Mouse (Mus musculus) T-cell, adult 66 days (primary cell): ENCODE results near the gene Zfp119a. TPM values are rescaled to one million over a fixed set of nuclear protein-coding genes. Genes with fewer than 3 reads are reported as not detected.

Source experiments
- total RNA-seq, 2 experiments: library from RNA; stranded (reverse); gene quantifications; 3 replicates in 1 of 2; 4 replicates in 1 of 2; pipeline ENCODE4 v1.2.4; 2023

Zfp119a gene
- 10 to 100 TPM; 11.9 to 12.2 TPM for total RNA-seq

DNA sequence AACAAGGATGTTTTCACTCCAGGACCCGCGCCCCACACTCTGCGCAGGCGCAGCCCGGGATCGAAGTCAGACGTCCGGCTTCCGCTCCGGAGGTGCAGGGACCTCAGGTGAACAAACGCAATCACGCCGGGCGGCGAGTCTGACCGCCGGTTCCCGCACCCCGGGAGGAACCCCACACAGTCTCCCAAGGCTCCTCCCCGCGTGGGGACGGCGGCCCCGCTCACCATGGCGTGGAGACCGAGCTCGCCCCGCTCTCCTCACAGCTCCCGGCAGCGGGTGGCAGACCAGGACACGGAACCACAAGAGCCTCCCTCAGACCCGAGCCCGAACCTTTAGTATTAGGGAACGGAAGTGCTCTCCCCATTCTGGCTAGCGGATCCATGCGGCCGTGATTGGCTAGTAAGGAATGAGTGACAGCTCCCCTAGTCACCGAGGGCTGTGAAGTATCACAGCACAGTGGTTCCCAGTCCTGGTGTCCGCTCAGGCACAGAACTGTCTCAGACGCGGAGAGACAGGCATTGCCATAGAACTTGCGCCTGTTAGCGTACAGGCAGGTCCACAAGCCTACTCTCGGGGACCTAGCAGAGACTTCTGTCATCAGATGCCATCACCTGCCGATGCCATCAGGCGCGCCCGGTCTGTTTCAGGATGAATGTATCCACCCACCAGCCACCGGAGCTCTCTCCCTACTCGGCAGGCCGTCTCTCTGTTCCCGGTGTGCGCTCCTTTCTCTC lies at the start of gene Zfp119a:
TSS of gene Zfp119a (minus strand) at position 295 of the 734 bp plus-strand sequence.

Other genes starting within 250 kb of the Zfp119a start
- gene Pot1b, start 166.3 kb downstream of the Zfp119a start, total RNA-seq = 10 to 100 TPM; 40.3 to 41.0 TPM
- 1 to 10 TPM; 1.0 to 1.3 TPM for gene Adgre4, start 128.9 kb downstream of the Zfp119a start, total RNA-seq
- 10 to 100 TPM; 21.4 to 32.0 TPM for gene Zfp959, start 13.2 kb upstream of the Zfp119a start, total RNA-seq
- gene Zfp119b, start 70.6 kb upstream of the Zfp119a start, total RNA-seq = 1 to 10 TPM; 3.5 to 4.7 TPM
- 1 to 10 TPM; 1.0 to 1.3 TPM for gene Ebi3, start 73.7 kb upstream of the Zfp119a start, total RNA-seq
- 10 to 100 TPM; 51.6 to 63.7 TPM for gene Yju2, start 80.2 kb upstream of the Zfp119a start, total RNA-seq
- 1 to 10 TPM; 6.4 to 7.9 TPM for gene Shd, start 91.5 kb upstream of the Zfp119a start, total RNA-seq
- not detected for gene Fsd1, start 107.6 kb upstream of the Zfp119a start, total RNA-seq
- gene Stap2, start 126.7 kb upstream of the Zfp119a start, total RNA-seq = 1 to 10 TPM in 1 of 2 experiments, under 1 TPM in 1; 0.84 to 2.4 TPM
- gene Mpnd, start 126.8 kb upstream of the Zfp119a start, total RNA-seq = 10 to 100 TPM; 66.1 to 69.1 TPM
- gene Sh3gl1, start 157.7 kb upstream of the Zfp119a start, total RNA-seq = 100 to 1,000 TPM; 125 to 126 TPM
- 1 to 10 TPM; 3.4 to 5.1 TPM for gene Chaf1a, start 161.5 kb upstream of the Zfp119a start, total RNA-seq
- 10 to 100 TPM; 66.9 to 74.8 TPM for gene Ubxn6, start 196.1 kb upstream of the Zfp119a start, total RNA-seq
- gene Hdgfl2, start 200.7 kb upstream of the Zfp119a start, total RNA-seq = 100 to 1,000 TPM; 103 to 106 TPM
- gene Plin4, start 230.9 kb upstream of the Zfp119a start, total RNA-seq = not detected
- not detected for gene Plin5, start 238.7 kb upstream of the Zfp119a start, total RNA-seq
- not detected for gene Lrg1, start 243.1 kb upstream of the Zfp119a start, total RNA-seq